Mouse (Mus musculus) lung, embryonic 14.5 days (tissue): ENCODE measurements around the gene Smyd4. TPM values are rescaled to one million over a fixed set of nuclear protein-coding genes. Genes with fewer than 3 reads are reported as not detected.

Experiments
- ATAC-seq: fragments of 200-750 bp; cut with Nextera tagmentation; 2 replicates; pipeline ENCODE4 v1.8.0; 2017; ENCODE audit warnings: mild to moderate bottlenecking, moderate TSS enrichment, moderate library complexity; ENCODE audit not compliant: insufficient read depth
- DNase-seq: peaks from one replicate; pipeline ENCODE4 v3.0.0-alpha.2; 2015
- H3K27ac ChIP-seq: fragments of 300-500 bp; sonication (generic); 2 replicates; pipeline ENCODE4 v1.5.1; 2014; ENCODE audit warnings: low read depth, mild to moderate bottlenecking, moderate library complexity
- H3K27me3 ChIP-seq: fragments of 300-500 bp; sonication (generic); 2 replicates; pipeline ENCODE4 v1.6.1; 2014; ENCODE audit warnings: low read length, control low read depth; ENCODE audit not compliant: insufficient read depth
- H3K36me3 ChIP-seq: fragments of 300-500 bp; sonication (generic); 2 replicates; pipeline ENCODE4 v1.6.1; 2014; ENCODE audit warnings: control low read depth; ENCODE audit not compliant: insufficient read depth
- H3K4me1 ChIP-seq: fragments of 300-500 bp; sonication (generic); 2 replicates; pipeline ENCODE4 v1.6.1; 2014; ENCODE audit warnings: antibody characterized with exemption, control low read depth; ENCODE audit not compliant: insufficient read depth
- H3K4me2 ChIP-seq: fragments of 300-500 bp; sonication (generic); 2 replicates; pipeline ENCODE4 v1.6.1; 2014; ENCODE audit warnings: mild to moderate bottlenecking
- H3K4me3 ChIP-seq: fragments of 300-500 bp; sonication (generic); 2 replicates; pipeline ENCODE4 v1.5.1; 2014; ENCODE audit warnings: low read depth, low read length
- H3K9ac ChIP-seq: fragments of 300-500 bp; sonication (generic); 2 replicates; pipeline ENCODE4 v1.6.1; 2014
- H3K9me3 ChIP-seq: fragments of 300-500 bp; sonication (generic); 2 replicates; pipeline ENCODE4 v1.6.1; 2016; ENCODE audit warnings: low read depth, low read length, control low read depth
- CTCF ChIP-seq: IDR thresholded peaks from 2 replicates; pipeline ENCODE4 v1.5.1; 2016; ENCODE audit warnings: antibody characterized with exemption, low read depth
- WGBS: fragments of 180-500 bp; shearing (Covaris S2); extraction: QIAGEN DNeasy Blood & Tissue Kit; methylation state at CpG from one replicate; pipeline ENCODE4 v1.1.7; 2014; 5-methylcytosine and 5-hydroxymethylcytosine counted together
- polyA plus RNA-seq: library from polyadenylated mRNA; unstranded; fragments of >200 nt; fragmentation: Nextera tagmentation; extraction: Ambion mirVana; gene quantifications from 2 replicates; pipeline ENCODE4 v1.2.1, GENCODE M21; 2014

Gene Smyd4
- polyA plus RNA-seq, 1 experiment from 2014 or later, result 17.3 TPM

- peak overlapping the region; percentile 44 for H3K27ac ChIP-seq
- DNase-seq (peak; percentile 71), ATAC-seq (peak; percentile 56)
- H3K9me3 ChIP-seq, result no peaks in the 10 kb centered on the region
- H3K9ac ChIP-seq, result no peak overlapping the region
- WGBS, result 40% methylated on average over 16 of the region's 16 CpGs
- peaks cover 35% of the 10 kb centered on the region for H3K36me3 ChIP-seq
- H3K27me3 ChIP-seq, result no peaks in the 10 kb centered on the region
- H3K4me2 ChIP-seq, result peak overlapping the region; percentile 35; the same call in 1 of the 2 replicates
- peaks cover 12% of the 10 kb centered on the region for H3K4me1 ChIP-seq
- H3K4me3 ChIP-seq, result no peak overlapping the region
- no peak for TF ChIP-seq CTCF
These were observed 22.9 kb upstream of the Smyd4 start for GRCm38 (mm10) chr11:75325116-75325968.

- H3K27me3 ChIP-seq, result no peaks in the 10 kb centered on the region
- H3K4me3 ChIP-seq, result no peak overlapping the region
- TF ChIP-seq CTCF, result no peak
- peaks cover 38% of the 10 kb centered on the region for H3K36me3 ChIP-seq
- H3K4me1 ChIP-seq, result peaks cover 12% of the 10 kb centered on the region
- 0 out of 2 replicates have a peak overlapping the region, but pooled peaks have one; percentile 35 for H3K4me2 ChIP-seq
- H3K27ac ChIP-seq, result peak overlapping the region; percentile 44
- ATAC-seq (peak; percentile 49), DNase-seq (peak; percentile 54)
- H3K9me3 ChIP-seq, result no peaks in the 10 kb centered on the region
- WGBS, result 44% methylated on average over 7 of the region's 7 CpGs
- H3K9ac ChIP-seq, result no peak overlapping the region
These were observed 22.3 kb upstream of the Smyd4 start for GRCm38 (mm10) chr11:75325969-75326311.

GRCm38 (mm10) chr11:75336676-75337075 lies 11.6 kb upstream of the Smyd4 start:
- H3K36me3 ChIP-seq, result peaks cover 83% of the 10 kb centered on the region
- no peak for TF ChIP-seq CTCF
- H3K9ac ChIP-seq, result no peak overlapping the region
- DNase-seq (no peak), ATAC-seq (no peak)
- H3K4me3 ChIP-seq, result no peak overlapping the region
- no peaks in the 10 kb centered on the region for H3K9me3 ChIP-seq
- H3K27ac ChIP-seq, result no peak overlapping the region
- WGBS, result 68% methylated on average over 8 of the region's 8 CpGs
- H3K4me1 ChIP-seq, result no peaks in the 10 kb centered on the region
- no peaks in the 10 kb centered on the region for H3K27me3 ChIP-seq
- no peak overlapping the region for H3K4me2 ChIP-seq

GRCm38 (mm10) chr11:75337246-75337645 lies 11.0 kb upstream of the Smyd4 start:
- H3K4me2 ChIP-seq, result no peak overlapping the region
- H3K9me3 ChIP-seq, result no peaks in the 10 kb centered on the region
- H3K27ac ChIP-seq, result no peak overlapping the region
- 0 out of 2 replicates have a peak, but pooled peaks have one; percentile 13 for TF ChIP-seq CTCF
- H3K36me3 ChIP-seq, result peaks cover 77% of the 10 kb centered on the region
- DNase-seq, result no peak
- H3K4me1 ChIP-seq, result no peaks in the 10 kb centered on the region
- H3K4me3 ChIP-seq, result no peak overlapping the region
- WGBS, result 82% methylated on average over 7 of the region's 7 CpGs
- no peaks in the 10 kb centered on the region for H3K27me3 ChIP-seq
- ATAC-seq, result no peak
- H3K9ac ChIP-seq, result no peak overlapping the region

GRCm38 (mm10) chr11:75340076-75340475 lies 8.2 kb upstream of the Smyd4 start:
- ATAC-seq (no peak), DNase-seq (no peak)
- WGBS, result 82% methylated on average over 14 of the region's 14 CpGs
- no peak overlapping the region for H3K27ac ChIP-seq
- peaks cover 15% of the 10 kb centered on the region for H3K4me1 ChIP-seq
- no peak overlapping the region for H3K4me3 ChIP-seq
- no peaks in the 10 kb centered on the region for H3K27me3 ChIP-seq
- H3K36me3 ChIP-seq, result peaks cover 64% of the 10 kb centered on the region
- H3K9me3 ChIP-seq, result no peaks in the 10 kb centered on the region
- no peak overlapping the region for H3K9ac ChIP-seq
- TF ChIP-seq CTCF, result no peak
- no peak overlapping the region for H3K4me2 ChIP-seq

- no peaks in the 10 kb centered on the region for H3K27me3 ChIP-seq
- H3K9me3 ChIP-seq, result no peaks in the 10 kb centered on the region
- no peak overlapping the region for H3K9ac ChIP-seq
- no peak for TF ChIP-seq CTCF
- no peak overlapping the region for H3K4me2 ChIP-seq
- ATAC-seq (no peak), DNase-seq (no peak)
- H3K36me3 ChIP-seq, result peaks cover 61% of the 10 kb centered on the region
- H3K27ac ChIP-seq, result no peak overlapping the region
- WGBS, result 85% methylated on average over 12 of the region's 12 CpGs
- no peak overlapping the region for H3K4me3 ChIP-seq
- peaks cover 15% of the 10 kb centered on the region for H3K4me1 ChIP-seq
These were observed 7.4 kb upstream of the Smyd4 start for GRCm38 (mm10) chr11:75340698-75341345.

- Histone ChIP-seq H3K36me3 (peaks cover 38% of the 10 kb centered on the region), H3K9me3 (no peaks in the 10 kb centered on the region), H3K9ac (no peak overlapping the region), H3K27ac (peak overlapping the region; percentile 63; the same call in 1 of the 2 replicates), H3K4me1 (peaks cover 15% of the 10 kb centered on the region), H3K4me3 (no peak overlapping the region), H3K4me2 (peak overlapping the region; percentile 30), H3K27me3 (no peaks in the 10 kb centered on the region)
- no peak for ATAC-seq
- no peak for TF ChIP-seq CTCF
- 80% methylated on average over 2 of the region's 2 CpGs for WGBS
- DNase-seq, result no peak
These were observed 5.1 kb upstream of the Smyd4 start for GRCm38 (mm10) chr11:75343096-75343495.
